Mouse (Mus musculus): Measurements from ENCODE around the gene Iqcm.
"Not testable (repeated sequence)": the region's sequence is repeated elsewhere in the genome, so short reads cannot be mapped to it uniquely, and the experiment has no call there.

The Iqcm gene

GRCm38 (mm10) chr8:75448394-75448793, at the start of gene Iqcm:
Gene Iqcm (plus strand): TSS chr8:75448694.
- DNase-seq (ENCODE audit: low spot score in 2 of 2), result no peak

- DNase-seq (ENCODE audit: low spot score in 2 of 2), result no peak
Measured at GRCm38 (mm10) chr8:75406489-75406888, 42.0 kb upstream of the Iqcm start, which contains the start of gene Gm10358. Gene Gm10358 (minus strand): TSS chr8:75406589.

- not testable (repeated sequence) for DNase-seq (ENCODE audit: low spot score in 2 of 2)
Measured at GRCm38 (mm10) chr8:75415696-75416095, 32.8 kb upstream of the Iqcm start.

- DNase-seq (ENCODE audit: low spot score in 2 of 2), result no peak
Measured at GRCm38 (mm10) chr8:75476756-75477155, 28.3 kb downstream of the Iqcm start.

- DNase-seq (ENCODE audit: low spot score in 2 of 2), result no peak
Measured at GRCm38 (mm10) chr8:75489035-75489678, 40.7 kb downstream of the Iqcm start.

- no peak for DNase-seq (ENCODE audit: low spot score in 2 of 2)
Measured at GRCm38 (mm10) chr8:75509299-75509698, 60.8 kb downstream of the Iqcm start.

GRCm38 (mm10) chr8:75513786-75514185, 65.3 kb downstream of the Iqcm start:
- no peak for DNase-seq (ENCODE audit: low spot score in 2 of 2)

GRCm38 (mm10) chr8:75549284-75549683, 100.8 kb downstream of the Iqcm start:
- DNase-seq (ENCODE audit: low spot score in 2 of 2), result no peak

- DNase-seq (ENCODE audit: low spot score in 2 of 2), result no peak
Measured at GRCm38 (mm10) chr8:75596281-75596680, 147.8 kb downstream of the Iqcm start.

- DNase-seq (ENCODE audit: low spot score in 2 of 2), result no peak
Measured at GRCm38 (mm10) chr8:75642958-75643357, 194.5 kb downstream of the Iqcm start.

- DNase-seq (ENCODE audit: low spot score in 2 of 2), result peak; percentile 13 to 22
Measured at GRCm38 (mm10) chr8:75659287-75659686, 210.8 kb downstream of the Iqcm start.

- DNase-seq (ENCODE audit: low spot score in 2 of 2), result no peak
Measured at GRCm38 (mm10) chr8:75746561-75746960, 298.1 kb downstream of the Iqcm start.

- DNase-seq (ENCODE audit: low spot score in 2 of 2), result no peak
Measured at GRCm38 (mm10) chr8:75755596-75755995, 307.1 kb downstream of the Iqcm start.

GRCm38 (mm10) chr8:75828468-75829132, 380.1 kb downstream of the Iqcm start:
- DNase-seq (ENCODE audit: low spot score in 2 of 2), result no peak

- no peak for DNase-seq (ENCODE audit: low spot score in 2 of 2)
Measured at GRCm38 (mm10) chr8:75835245-75835644, 386.8 kb downstream of the Iqcm start.

GRCm38 (mm10) chr8:75917603-75918344, 469.3 kb downstream of the Iqcm start:
- no peak for DNase-seq (ENCODE audit: low spot score in 2 of 2)

- DNase-seq (ENCODE audit: low spot score in 2 of 2), result no peak
Measured at GRCm38 (mm10) chr8:75949166-75949565, 500.7 kb downstream of the Iqcm start.

GRCm38 (mm10) chr8:75956016-75956415, 507.5 kb downstream of the Iqcm start:
- DNase-seq (ENCODE audit: low spot score in 2 of 2), result no peak

GRCm38 (mm10) chr8:76018501-76018900, 570.0 kb downstream of the Iqcm start:
- no peak for DNase-seq (ENCODE audit: low spot score in 2 of 2)
